Mouse (Mus musculus) bone marrow, adult 2 months (tissue): Measurements from ENCODE around the gene Pigs.

Experiments used
- CTCF ChIP-seq: fragments of 200-500 bp; IDR thresholded peaks from 2 replicates; pipeline ENCODE4 v1.5.1; 2011; ENCODE audit warnings: low read length, control low read depth; ENCODE audit not compliant: control insufficient read depth, insufficient read depth
- POLR2A ChIP-seq: fragments of 200-500 bp; IDR thresholded peaks from 2 replicates; pipeline ENCODE4 v1.6.1; 2011; ENCODE audit warnings: low read depth, mild to moderate bottlenecking, control low read depth, low read length, borderline replicate concordance; ENCODE audit not compliant: control insufficient read depth

DNA sequence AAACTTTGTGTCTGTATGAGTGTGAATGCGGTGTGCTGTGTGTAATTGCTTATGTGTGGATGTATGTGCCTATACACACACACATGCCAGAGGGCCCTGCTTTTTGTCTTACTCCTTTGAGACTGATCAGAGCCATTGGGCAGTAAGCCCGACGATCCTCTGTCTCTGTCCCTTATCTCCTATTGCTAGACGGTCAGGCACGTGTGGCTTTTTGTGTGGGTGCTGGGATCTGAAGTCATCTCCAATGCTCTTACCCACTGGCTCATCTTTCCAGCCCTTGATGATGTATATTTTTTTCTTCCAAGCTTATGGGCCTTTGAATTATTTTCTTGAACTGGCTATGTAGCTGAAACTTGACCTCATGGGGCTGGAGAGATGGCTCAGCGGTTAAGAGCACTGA lies 26.7 kb downstream of the Pigs start:
- TF ChIP-seq CTCF (no peak), POLR2A (no peak)
